Mouse (Mus musculus): ENCODE data around the gene Mkrn3. TPM values are rescaled to one million over a fixed set of nuclear protein-coding genes. Genes with fewer than 3 reads are reported as not detected.

Mkrn3 gene
- polyA plus RNA-seq, 1 experiment: 1.3 TPM

- TF ChIP-seq MAX (IDR thresholded peaks at IDR 0.05; ENCODE audit: low read depth) (no peak), POLR2AphosphoS2 (IDR thresholded peaks at IDR 0.05; ENCODE audit: insufficient read length, low read depth) (no peak), POLR2A (IDR thresholded peaks at IDR 0.05; ENCODE audit: insufficient read length, low read depth) (no peak), TCF3 (IDR thresholded peaks at IDR 0.05; ENCODE audit: insufficient read length, low read depth) (no peak), REST (IDR thresholded peaks at IDR 0.05; ENCODE audit: insufficient read depth, insufficient read length) (no peak), CEBPB (IDR thresholded peaks at IDR 0.05; ENCODE audit: insufficient read depth, poor library complexity, severe bottlenecking) (no peak), E2F4 (IDR thresholded peaks at IDR 0.05; ENCODE audit: insufficient read depth) (no peak), SRF (IDR thresholded peaks at IDR 0.05; ENCODE audit: control insufficient read depth, insufficient read length, low read depth) (no peak), USF1 (IDR thresholded peaks at IDR 0.05; ENCODE audit: low read depth) (no peak), MYOG (IDR thresholded peaks at IDR 0.05; ENCODE audit: control insufficient read depth in 1 of 3, insufficient read depth in 1 of 3, insufficient read length in 2 of 3, low read depth in 2 of 3) (no peak), TCF12 (IDR thresholded peaks at IDR 0.05; ENCODE audit: insufficient read depth, poor library complexity, severe bottlenecking) (no peak), MYOD1 (IDR thresholded peaks at IDR 0.05; ENCODE audit: control insufficient read depth in 1 of 3, insufficient read length in 2 of 3, low read depth in 2 of 3) (no peak)
- no peaks in the 10 kb centered on the region for H3K36me3 ChIP-seq (ENCODE audit: control insufficient read depth, insufficient read depth)
- H3K27me3 ChIP-seq (ENCODE audit: control insufficient read depth, insufficient read depth, insufficient read length): no peaks in the 10 kb centered on the region
Observed at GRCm38 (mm10) chr7:62445431-62446165, 25.7 kb upstream of the Mkrn3 start.

DNA sequence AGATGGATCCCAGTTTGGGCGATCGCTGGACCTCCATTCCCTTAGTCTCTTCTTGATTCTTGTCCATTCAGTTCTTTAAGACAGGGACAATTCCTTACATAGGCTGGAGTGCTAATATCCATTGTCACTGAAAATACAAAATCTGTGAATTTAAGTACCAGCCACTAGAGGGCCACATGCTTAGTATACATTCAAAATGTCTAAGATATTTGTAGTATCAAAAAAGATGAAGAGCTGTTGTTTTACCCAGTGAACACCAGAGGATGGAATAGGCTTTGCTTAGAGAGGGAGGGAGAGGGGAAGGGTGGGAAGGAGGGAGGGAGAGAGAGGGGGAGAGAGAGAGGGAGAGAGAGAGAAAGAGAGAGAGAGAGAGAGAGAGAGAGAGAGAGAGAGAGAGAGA is 16.5 kb upstream of the Mkrn3 start:
- H3K4me2 ChIP-seq (ENCODE audit: low read depth): no peak overlapping the region
- no peak overlapping the region for H3ac ChIP-seq (ENCODE audit: control insufficient read depth, insufficient read length)
- H3K36me3 ChIP-seq (ENCODE audit: control insufficient read depth, insufficient read depth): no peaks in the 10 kb centered on the region
- H3K79me2 ChIP-seq (ENCODE audit: control insufficient read depth, insufficient read depth): no peaks in the 10 kb centered on the region
- no peaks in the 10 kb centered on the region for H3K27me3 ChIP-seq (ENCODE audit: control insufficient read depth, insufficient read depth, insufficient read length)
- no peak for TF ChIP-seq MAX (IDR thresholded peaks at IDR 0.05; ENCODE audit: low read depth)
- TF ChIP-seq TCF3 (IDR thresholded peaks at IDR 0.05; ENCODE audit: insufficient read length, low read depth): no peak
- no peak for TF ChIP-seq POLR2A (IDR thresholded peaks at IDR 0.05; ENCODE audit: insufficient read length, low read depth)
- no peak for TF ChIP-seq USF1 (IDR thresholded peaks at IDR 0.05; ENCODE audit: low read depth)
- TF ChIP-seq POLR2AphosphoS2 (IDR thresholded peaks at IDR 0.05; ENCODE audit: insufficient read length, low read depth): no peak
- no peak for TF ChIP-seq E2F4 (IDR thresholded peaks at IDR 0.05; ENCODE audit: insufficient read depth)
- TF ChIP-seq CEBPB (IDR thresholded peaks at IDR 0.05; ENCODE audit: insufficient read depth, poor library complexity, severe bottlenecking): no peak
- no peak for TF ChIP-seq TCF12 (IDR thresholded peaks at IDR 0.05; ENCODE audit: insufficient read depth, poor library complexity, severe bottlenecking)
- TF ChIP-seq MYOG (IDR thresholded peaks at IDR 0.05; ENCODE audit: control insufficient read depth in 1 of 3, insufficient read depth in 1 of 3, insufficient read length in 2 of 3, low read depth in 2 of 3): no peak
- TF ChIP-seq MYOD1 (IDR thresholded peaks at IDR 0.05; ENCODE audit: control insufficient read depth in 1 of 3, insufficient read length in 2 of 3, low read depth in 2 of 3): no peak
- no peak for TF ChIP-seq REST (IDR thresholded peaks at IDR 0.05; ENCODE audit: insufficient read depth, insufficient read length)
- no peak for TF ChIP-seq SRF (IDR thresholded peaks at IDR 0.05; ENCODE audit: control insufficient read depth, insufficient read length, low read depth)
- no peak overlapping the region for H3K4me3 ChIP-seq

More at GRCm38 (mm10) chr7:62445431-62446165, 25.7 kb upstream of the Mkrn3 start:
- Histone ChIP-seq H3K79me2 (ENCODE audit: control insufficient read depth, insufficient read depth) (no peaks in the 10 kb centered on the region), H3ac (ENCODE audit: control insufficient read depth, insufficient read length) (no peak overlapping the region), H3K4me2 (ENCODE audit: low read depth) (no peak overlapping the region), H3K4me3 (no peak overlapping the region)

DNA sequence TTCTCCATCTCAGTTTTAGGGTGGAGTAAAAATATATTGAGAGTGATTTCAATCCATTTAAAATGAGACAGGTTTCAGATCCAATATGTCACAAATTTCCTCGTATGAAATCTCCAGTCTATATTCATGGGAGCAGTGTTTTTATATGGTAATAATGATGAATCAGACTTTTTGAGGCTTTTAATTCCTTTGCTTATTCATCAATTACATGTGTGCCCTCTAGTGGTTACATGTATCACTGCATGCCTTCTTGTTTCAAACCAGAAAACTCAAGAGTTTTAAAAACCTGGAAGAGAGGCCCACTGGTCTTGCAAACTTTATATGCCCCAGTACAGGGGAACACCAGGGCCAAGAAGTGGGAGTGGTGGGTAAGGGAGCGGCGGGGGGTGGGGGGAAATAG is 13.3 kb upstream of the Mkrn3 start:
- no peak overlapping the region for H3K4me2 ChIP-seq (ENCODE audit: low read depth)
- H3K4me3 ChIP-seq: no peak overlapping the region
- H3ac ChIP-seq (ENCODE audit: control insufficient read depth, insufficient read length): no peak overlapping the region
- H3K27me3 ChIP-seq (ENCODE audit: control insufficient read depth, insufficient read depth, insufficient read length): no peaks in the 10 kb centered on the region
- no peak for TF ChIP-seq POLR2A (IDR thresholded peaks at IDR 0.05; ENCODE audit: insufficient read length, low read depth)
- TF ChIP-seq CEBPB (IDR thresholded peaks at IDR 0.05; ENCODE audit: insufficient read depth, poor library complexity, severe bottlenecking): no peak
- TF ChIP-seq E2F4 (IDR thresholded peaks at IDR 0.05; ENCODE audit: insufficient read depth): no peak
- no peak for TF ChIP-seq REST (IDR thresholded peaks at IDR 0.05; ENCODE audit: insufficient read depth, insufficient read length)
- H3K36me3 ChIP-seq (ENCODE audit: control insufficient read depth, insufficient read depth): no peaks in the 10 kb centered on the region
- H3K79me2 ChIP-seq (ENCODE audit: control insufficient read depth, insufficient read depth): no peaks in the 10 kb centered on the region

DNA sequence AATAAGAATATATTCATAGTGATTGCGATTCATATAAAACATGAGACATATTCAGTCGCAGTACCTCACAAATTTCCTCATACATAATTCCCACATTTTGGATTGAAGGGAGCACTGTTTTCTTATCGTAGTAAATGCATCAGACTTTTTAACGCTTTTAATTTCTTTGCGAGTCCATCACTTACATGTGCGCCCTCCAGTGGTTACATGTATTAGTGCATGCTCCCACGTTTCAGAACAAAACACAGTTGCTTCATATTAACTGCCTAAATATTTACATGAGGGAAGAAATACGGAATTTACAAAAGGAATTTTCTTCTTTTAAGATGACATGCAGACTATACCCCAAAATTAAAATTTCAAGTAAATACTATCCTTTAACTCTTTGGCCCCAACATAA is 8.4 kb upstream of the Mkrn3 start:
- Histone ChIP-seq H3ac (ENCODE audit: control insufficient read depth, insufficient read length) (no peak overlapping the region), H3K4me3 (no peak overlapping the region), H3K4me2 (ENCODE audit: low read depth) (no peak overlapping the region), H3K79me2 (ENCODE audit: control insufficient read depth, insufficient read depth) (no peaks in the 10 kb centered on the region), H3K36me3 (ENCODE audit: control insufficient read depth, insufficient read depth) (no peaks in the 10 kb centered on the region), H3K27me3 (ENCODE audit: control insufficient read depth, insufficient read depth, insufficient read length) (no peaks in the 10 kb centered on the region)
- TF ChIP-seq TCF12 (IDR thresholded peaks at IDR 0.05; ENCODE audit: insufficient read depth, poor library complexity, severe bottlenecking) (no peak), E2F4 (IDR thresholded peaks at IDR 0.05; ENCODE audit: insufficient read depth) (no peak), MYOD1 (IDR thresholded peaks at IDR 0.05; ENCODE audit: control insufficient read depth in 1 of 3, insufficient read length in 2 of 3, low read depth in 2 of 3) (no peak), MYOG (IDR thresholded peaks at IDR 0.05; ENCODE audit: control insufficient read depth in 1 of 3, insufficient read depth in 1 of 3, insufficient read length in 2 of 3, low read depth in 2 of 3) (no peak), MAX (IDR thresholded peaks at IDR 0.05; ENCODE audit: low read depth) (no peak), TCF3 (IDR thresholded peaks at IDR 0.05; ENCODE audit: insufficient read length, low read depth) (no peak), POLR2AphosphoS2 (IDR thresholded peaks at IDR 0.05; ENCODE audit: insufficient read length, low read depth) (no peak), CEBPB (IDR thresholded peaks at IDR 0.05; ENCODE audit: insufficient read depth, poor library complexity, severe bottlenecking) (no peak), POLR2A (IDR thresholded peaks at IDR 0.05; ENCODE audit: insufficient read length, low read depth) (no peak), SRF (IDR thresholded peaks at IDR 0.05; ENCODE audit: control insufficient read depth, insufficient read length, low read depth) (no peak), REST (IDR thresholded peaks at IDR 0.05; ENCODE audit: insufficient read depth, insufficient read length) (no peak), USF1 (IDR thresholded peaks at IDR 0.05; ENCODE audit: low read depth) (no peak)

Measured in myocyte (in vitro differentiated cells).